Mouse (Mus musculus) kidney, adult 2 months (tissue): ENCODE data around the gene Gpr55. TPM values are rescaled to one million over a fixed set of nuclear protein-coding genes. Genes with fewer than 3 reads are reported as not detected.

ENCODE experiments used
- DNase-seq: peaks from one replicate; pipeline ENCODE4 v3.0.0; 2021
- H3K27ac ChIP-seq: fragments of 200-500 bp; 2 replicates; pipeline ENCODE4 v1.5.1; 2012; ENCODE audit warnings: low read depth, low read length, control low read depth, inconsistent platforms; ENCODE audit not compliant: insufficient read depth
- H3K27me3 ChIP-seq: fragments of 200-500 bp; replicated peaks from 2 replicates; pipeline ENCODE4 v1.6.1; 2012; ENCODE audit warnings: mild to moderate bottlenecking, moderate library complexity, low read length, inconsistent platforms; ENCODE audit not compliant: control insufficient read depth, insufficient read depth
- H3K36me3 ChIP-seq: fragments of 200-500 bp; 2 replicates; pipeline ENCODE4 v1.6.1; 2012; ENCODE audit warnings: mild to moderate bottlenecking, moderate library complexity, low read length, inconsistent platforms; ENCODE audit not compliant: control insufficient read depth, insufficient read depth
- H3K4me1 ChIP-seq: fragments of 200-500 bp; 2 replicates; pipeline ENCODE4 v1.6.1; 2011; ENCODE audit warnings: low read length; ENCODE audit not compliant: control insufficient read depth, insufficient read depth
- H3K4me3 ChIP-seq: fragments of 200-500 bp; 2 replicates; pipeline ENCODE4 v1.5.1; 2011; ENCODE audit warnings: mild to moderate bottlenecking, low read depth, low read length, control low read depth; ENCODE audit not compliant: insufficient read depth
- CTCF ChIP-seq: fragments of 200-500 bp; conservative IDR thresholded peaks from 2 replicates; pipeline ENCODE4 v1.5.1; 2011; ENCODE audit warnings: low read depth, mild to moderate bottlenecking, control low read depth, low read length, moderate library complexity, mixed read lengths; ENCODE audit not compliant: insufficient read depth, insufficient read length
- POLR2A ChIP-seq: fragments of 200-500 bp; IDR thresholded peaks from one replicate; pipeline ENCODE4 v1.6.1; 2011; ENCODE audit warnings: low read depth, low read length, control low read depth
- WGBS: fragments of 180-500 bp; shearing (Covaris S2); methylation state at CpG from one replicate; pipeline ENCODE4 v1.1.7; 2018; 5-methylcytosine and 5-hydroxymethylcytosine counted together
- polyA plus RNA-seq: library from polyadenylated mRNA; depleted of rRNA; stranded (reverse); fragments of >200 nt; gene quantifications from 2 replicates; pipeline ENCODE4 v1.2.3, GENCODE M21; 2012

Gene Gpr55
- polyA plus RNA-seq, 1 experiment, result not detected

GRCm38 (mm10) chr1:85973468-85973877 is 12.7 kb upstream of the Gpr55 start:
- H3K27me3 ChIP-seq, result no peaks in the 10 kb centered on the region
- no peak for TF ChIP-seq POLR2A
- DNase-seq, result no peak
- no peak overlapping the region for H3K4me3 ChIP-seq
- H3K4me1 ChIP-seq, result no peaks in the 10 kb centered on the region
- no peak overlapping the region for H3K27ac ChIP-seq
- no peaks in the 10 kb centered on the region for H3K36me3 ChIP-seq
- WGBS, result 92% methylated on average over 2 of the region's 2 CpGs

- H3K27me3 ChIP-seq, result no peaks in the 10 kb centered on the region
- TF ChIP-seq POLR2A (no peak), CTCF (no peak)
- H3K4me1 ChIP-seq, result no peaks in the 10 kb centered on the region
- no peak overlapping the region for H3K4me3 ChIP-seq
- no peak overlapping the region for H3K27ac ChIP-seq
- no peaks in the 10 kb centered on the region for H3K36me3 ChIP-seq
- DNase-seq, result no peak
- 58% methylated on average over 3 of the region's 3 CpGs for WGBS
These were observed 11.5 kb upstream of the Gpr55 start for GRCm38 (mm10) chr1:85972341-85972740.

- no peak overlapping the region for H3K4me3 ChIP-seq
- no peaks in the 10 kb centered on the region for H3K27me3 ChIP-seq
- no peaks in the 10 kb centered on the region for H3K4me1 ChIP-seq
- WGBS, result 88% methylated on average over 3 of the region's 3 CpGs
- DNase-seq, result no peak
- H3K27ac ChIP-seq, result no peak overlapping the region
- TF ChIP-seq CTCF (no peak), POLR2A (no peak)
- H3K36me3 ChIP-seq, result no peaks in the 10 kb centered on the region
These were observed 10.3 kb upstream of the Gpr55 start for GRCm38 (mm10) chr1:85971070-85971469.

- Histone ChIP-seq H3K27ac (no peak overlapping the region), H3K4me1 (no peaks in the 10 kb centered on the region), H3K36me3 (no peaks in the 10 kb centered on the region), H3K27me3 (no peaks in the 10 kb centered on the region), H3K4me3 (no peak overlapping the region)
- 93% methylated on average over 1 of the region's 1 CpGs for WGBS
- TF ChIP-seq POLR2A (no peak), CTCF (no peak)
- no peak for DNase-seq
These were observed 8.7 kb upstream of the Gpr55 start for GRCm38 (mm10) chr1:85969519-85969918.

- H3K36me3 ChIP-seq, result no peaks in the 10 kb centered on the region
- H3K27ac ChIP-seq, result no peak overlapping the region
- WGBS, result 73% methylated on average over 1 of the region's 1 CpGs
- no peak for DNase-seq
- no peak overlapping the region for H3K4me3 ChIP-seq
- no peak for TF ChIP-seq CTCF
- no peak for TF ChIP-seq POLR2A
- no peaks in the 10 kb centered on the region for H3K27me3 ChIP-seq
- H3K4me1 ChIP-seq, result no peaks in the 10 kb centered on the region
These were observed 8.3 kb upstream of the Gpr55 start for GRCm38 (mm10) chr1:85969081-85969480.

- Histone ChIP-seq H3K27ac (no peak overlapping the region), H3K4me3 (no peak overlapping the region), H3K4me1 (no peaks in the 10 kb centered on the region), H3K27me3 (no peaks in the 10 kb centered on the region), H3K36me3 (no peaks in the 10 kb centered on the region)
- no peak for DNase-seq
- WGBS, result 84% methylated on average over 3 of the region's 3 CpGs
- no peak for TF ChIP-seq POLR2A
- no peak for TF ChIP-seq CTCF
These were observed 5.0 kb upstream of the Gpr55 start for GRCm38 (mm10) chr1:85965856-85966255.

GRCm38 (mm10) chr1:85962081-85962480 is 1.3 kb upstream of the Gpr55 start:
- TF ChIP-seq POLR2A (no peak), CTCF (no peak)
- Histone ChIP-seq H3K27ac (no peak overlapping the region), H3K27me3 (no peaks in the 10 kb centered on the region), H3K4me1 (no peaks in the 10 kb centered on the region), H3K4me3 (no peak overlapping the region), H3K36me3 (no peaks in the 10 kb centered on the region)
- no peak for DNase-seq
- WGBS, result 78% methylated on average over 3 of the region's 3 CpGs

GRCm38 (mm10) chr1:85959889-85960276 is 924 bp downstream of the Gpr55 start:
- Histone ChIP-seq H3K4me1 (no peaks in the 10 kb centered on the region), H3K27ac (no peak overlapping the region), H3K27me3 (no peaks in the 10 kb centered on the region), H3K36me3 (no peaks in the 10 kb centered on the region), H3K4me3 (no peak overlapping the region)
- no peak for TF ChIP-seq POLR2A
- WGBS, result 60% methylated on average over 2 of the region's 2 CpGs
- DNase-seq, result no peak
